Mouse (Mus musculus) kidney, adult 2 months (tissue): Measurements from ENCODE around the gene Armc7. TPM values are rescaled to one million over a fixed set of nuclear protein-coding genes. Genes with fewer than 3 reads are reported as not detected.
"Not testable (repeated sequence)": the region's sequence is repeated elsewhere in the genome, so short reads cannot be mapped to it uniquely, and the experiment has no call there.

ENCODE experiments used
- DNase-seq: peaks from one replicate; pipeline ENCODE4 v3.0.0; 2021
- H3K27ac ChIP-seq: fragments of 200-500 bp; 2 replicates; pipeline ENCODE4 v1.5.1; 2012; ENCODE audit warnings: low read depth, low read length, control low read depth, inconsistent platforms; ENCODE audit not compliant: insufficient read depth
- H3K27me3 ChIP-seq: fragments of 200-500 bp; replicated peaks from 2 replicates; pipeline ENCODE4 v1.6.1; 2012; ENCODE audit warnings: mild to moderate bottlenecking, moderate library complexity, low read length, inconsistent platforms; ENCODE audit not compliant: control insufficient read depth, insufficient read depth
- H3K36me3 ChIP-seq: fragments of 200-500 bp; 2 replicates; pipeline ENCODE4 v1.6.1; 2012; ENCODE audit warnings: mild to moderate bottlenecking, moderate library complexity, low read length, inconsistent platforms; ENCODE audit not compliant: control insufficient read depth, insufficient read depth
- H3K4me1 ChIP-seq: fragments of 200-500 bp; 2 replicates; pipeline ENCODE4 v1.6.1; 2011; ENCODE audit warnings: low read length; ENCODE audit not compliant: control insufficient read depth, insufficient read depth
- H3K4me3 ChIP-seq: fragments of 200-500 bp; 2 replicates; pipeline ENCODE4 v1.5.1; 2011; ENCODE audit warnings: mild to moderate bottlenecking, low read depth, low read length, control low read depth; ENCODE audit not compliant: insufficient read depth
- CTCF ChIP-seq: fragments of 200-500 bp; conservative IDR thresholded peaks from 2 replicates; pipeline ENCODE4 v1.5.1; 2011; ENCODE audit warnings: low read depth, mild to moderate bottlenecking, control low read depth, low read length, moderate library complexity, mixed read lengths; ENCODE audit not compliant: insufficient read depth, insufficient read length
- POLR2A ChIP-seq: fragments of 200-500 bp; IDR thresholded peaks from one replicate; pipeline ENCODE4 v1.6.1; 2011; ENCODE audit warnings: low read depth, low read length, control low read depth
- WGBS: fragments of 180-500 bp; shearing (Covaris S2); methylation state at CpG from one replicate; pipeline ENCODE4 v1.1.7; 2018; 5-methylcytosine and 5-hydroxymethylcytosine counted together
- polyA plus RNA-seq: library from polyadenylated mRNA; depleted of rRNA; stranded (reverse); fragments of >200 nt; gene quantifications from 2 replicates; pipeline ENCODE4 v1.2.3, GENCODE M21; 2012

Armc7 gene
- polyA plus RNA-seq, 1 experiment, result 7.3 TPM

GRCm38 (mm10) chr11:115491356-115492083 is 16.1 kb downstream of the Armc7 start, which contains the start of gene Nt5c:
Gene Nt5c, minus strand, starts transcription at chr11:115491862.
- WGBS, result under 1% methylated on average over 43 of the region's 43 CpGs
- TF ChIP-seq POLR2A (peak; percentile 21), CTCF (peak; percentile 73)
- peak within 1 kb of the TSS; percentile 12; the same call in 1 of the 2 replicates for H3K27ac ChIP-seq
- H3K4me3 ChIP-seq, result peak within 1 kb of the TSS; percentile 77
- no peaks in the 10 kb centered on the region for H3K36me3 ChIP-seq
- H3K4me1 ChIP-seq, result no peaks in the 10 kb centered on the region; the same call in 1 of the 2 replicates
- no peaks in the 10 kb centered on the region for H3K27me3 ChIP-seq
- peak; percentile 90 for DNase-seq

GRCm38 (mm10) chr11:115492387-115492786 is 16.9 kb downstream of the Armc7 start:
- Histone ChIP-seq H3K27ac (no peak overlapping the region), H3K27me3 (no peaks in the 10 kb centered on the region), H3K4me1 (no peaks in the 10 kb centered on the region; the same call in 1 of the 2 replicates), H3K4me3 (peak overlapping the region; percentile 77; the same call in 1 of the 2 replicates), H3K36me3 (no peaks in the 10 kb centered on the region)
- no peak for TF ChIP-seq POLR2A
- no peak for TF ChIP-seq CTCF
- DNase-seq, result no peak
- WGBS, result 36% methylated on average over 6 of the region's 6 CpGs

GRCm38 (mm10) chr11:115496559-115496958 is 21.1 kb downstream of the Armc7 start:
- 90% methylated on average over 9 of the region's 9 CpGs for WGBS
- not testable (repeated sequence) for H3K36me3 ChIP-seq, H3K27me3 ChIP-seq, H3K4me1 ChIP-seq, H3K4me3 ChIP-seq, DNase-seq, H3K27ac ChIP-seq

GRCm38 (mm10) chr11:115502636-115503035 is 27.2 kb downstream of the Armc7 start:
- 95% methylated on average over 6 of the region's 6 CpGs for WGBS
- Histone ChIP-seq H3K4me3 (no peak overlapping the region), H3K36me3 (no peaks in the 10 kb centered on the region), H3K4me1 (no peaks in the 10 kb centered on the region), H3K27ac (no peak overlapping the region), H3K27me3 (no peaks in the 10 kb centered on the region)
- TF ChIP-seq POLR2A (no peak), CTCF (no peak)
- DNase-seq, result no peak

- no peaks in the 10 kb centered on the region for H3K27me3 ChIP-seq
- DNase-seq, result no peak
- no peak for TF ChIP-seq POLR2A
- no peak for TF ChIP-seq CTCF
- 85% methylated on average over 3 of the region's 3 CpGs for WGBS
- no peak overlapping the region for H3K4me3 ChIP-seq
- no peak overlapping the region for H3K27ac ChIP-seq
- no peaks in the 10 kb centered on the region for H3K36me3 ChIP-seq
- no peaks in the 10 kb centered on the region for H3K4me1 ChIP-seq
These were observed 31.1 kb downstream of the Armc7 start for GRCm38 (mm10) chr11:115506586-115506985.

GRCm38 (mm10) chr11:115508061-115508460 is 32.6 kb downstream of the Armc7 start:
- Histone ChIP-seq H3K27ac (no peak overlapping the region), H3K4me1 (peaks cover 3% of the 10 kb centered on the region), H3K27me3 (no peaks in the 10 kb centered on the region), H3K36me3 (no peaks in the 10 kb centered on the region), H3K4me3 (no peak overlapping the region)
- DNase-seq, result no peak
- TF ChIP-seq CTCF, result no peak
- TF ChIP-seq POLR2A, result no peak
- WGBS, result 76% methylated on average over 2 of the region's 2 CpGs

GRCm38 (mm10) chr11:115509773-115510506 is 34.5 kb downstream of the Armc7 start:
- Histone ChIP-seq H3K27me3 (no peaks in the 10 kb centered on the region), H3K27ac (no peak overlapping the region), H3K36me3 (no peaks in the 10 kb centered on the region), H3K4me1 (peaks cover 3% of the 10 kb centered on the region), H3K4me3 (no peak overlapping the region)
- 65% methylated on average over 6 of the region's 6 CpGs for WGBS
- DNase-seq, result no peak
- TF ChIP-seq POLR2A (no peak), CTCF (no peak)
